Mouse (Mus musculus): ENCODE measurements around the gene Ankk1.

Gene Ankk1

DNA sequence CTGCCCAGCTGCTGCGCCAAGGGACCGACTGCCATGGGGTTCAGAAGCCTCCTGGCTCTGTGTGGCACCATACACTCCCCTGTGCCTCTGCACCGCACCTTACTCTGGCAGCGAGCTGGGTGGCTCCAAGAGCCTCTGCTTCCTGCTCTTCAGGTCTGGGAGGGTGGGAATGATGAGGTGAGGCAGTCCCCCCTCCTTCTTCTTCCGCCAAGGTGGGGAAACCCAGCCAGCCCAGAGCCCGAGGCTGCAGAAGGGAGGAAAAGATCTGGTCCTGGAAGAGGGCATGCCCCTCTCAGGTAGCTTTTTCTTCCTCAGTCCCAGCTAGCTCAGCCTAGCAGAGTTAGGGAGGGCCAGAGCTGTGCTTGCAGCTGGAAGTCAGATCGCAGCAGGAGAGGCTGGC is at the start of gene Ankk1:
Ankk1 (minus strand) TSS at position 101 of the 400 bp plus-strand sequence.
- DNase-seq (ENCODE audit: low spot score in 2 of 2) = no peak

DNA sequence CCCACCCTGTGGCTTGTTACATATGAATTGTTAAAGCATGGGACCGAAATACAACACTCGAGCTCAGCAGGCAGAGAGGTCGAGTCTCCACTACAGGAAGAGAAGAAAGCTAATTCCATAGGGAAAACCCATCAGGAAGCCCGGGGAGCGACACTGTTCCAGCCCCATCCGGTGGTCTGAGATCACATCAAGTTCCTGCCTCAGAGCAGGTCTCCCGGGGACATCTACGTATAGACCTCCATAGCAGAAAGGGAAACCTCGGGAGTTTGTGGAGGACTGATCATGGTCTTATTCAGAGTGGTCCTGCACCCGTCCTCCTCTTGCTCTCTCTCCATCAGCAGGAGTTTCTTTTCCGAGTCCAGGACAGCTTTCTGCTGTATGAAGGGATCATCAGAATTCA is 45.3 kb upstream of the Ankk1 start:
- DNase-seq (ENCODE audit: low spot score in 2 of 2) = no peak

GRCm38 (mm10) chr9:49470946-49471345 is 44.1 kb upstream of the Ankk1 start:
- DNase-seq (ENCODE audit: low spot score in 2 of 2) = no peak

DNA sequence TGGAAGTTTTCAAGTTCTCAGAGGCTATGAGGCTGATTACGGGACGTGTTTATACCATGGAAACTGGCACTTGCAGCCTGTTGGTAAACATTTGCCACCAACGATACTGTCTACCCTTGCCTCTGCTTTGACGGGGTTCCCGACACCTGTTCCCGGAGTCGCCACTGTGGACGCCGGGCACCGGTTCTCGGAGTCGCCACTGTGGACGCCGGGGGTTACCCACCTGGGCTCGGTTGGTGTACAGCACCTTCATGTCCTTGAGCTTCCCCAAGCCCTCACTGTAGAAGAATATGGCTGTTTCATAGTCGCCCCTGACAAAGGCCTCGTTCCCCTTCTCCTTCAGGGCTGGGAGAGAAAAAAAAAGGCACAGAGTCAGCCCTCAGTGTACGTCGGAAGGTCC is 43.2 kb upstream of the Ankk1 start:
- no peak for DNase-seq (ENCODE audit: low spot score in 2 of 2)

- no peak for DNase-seq (ENCODE audit: low spot score in 2 of 2)
Measured at GRCm38 (mm10) chr9:49456136-49456535, 29.3 kb upstream of the Ankk1 start.

DNA sequence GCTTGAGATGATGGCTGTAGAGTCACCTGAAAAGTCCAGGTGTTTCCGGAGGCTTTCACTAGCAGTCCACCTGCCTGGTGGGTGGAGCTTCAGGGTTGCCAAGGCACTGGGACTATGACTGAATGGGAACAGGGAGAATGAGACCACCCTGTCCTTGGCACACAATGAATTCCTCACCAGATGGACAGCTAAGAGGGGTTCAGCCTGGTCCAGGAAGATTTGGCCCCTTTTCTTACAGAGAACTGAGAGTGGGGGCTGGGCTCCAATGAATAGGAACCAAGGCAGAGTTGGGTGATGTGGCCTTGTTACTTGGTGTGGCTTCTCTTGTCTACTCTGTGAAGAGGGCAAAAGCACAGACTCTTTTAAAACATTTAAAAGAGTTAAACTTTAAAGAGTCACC is 25.6 kb upstream of the Ankk1 start:
- DNase-seq (ENCODE audit: low spot score in 2 of 2) = no peak

DNA sequence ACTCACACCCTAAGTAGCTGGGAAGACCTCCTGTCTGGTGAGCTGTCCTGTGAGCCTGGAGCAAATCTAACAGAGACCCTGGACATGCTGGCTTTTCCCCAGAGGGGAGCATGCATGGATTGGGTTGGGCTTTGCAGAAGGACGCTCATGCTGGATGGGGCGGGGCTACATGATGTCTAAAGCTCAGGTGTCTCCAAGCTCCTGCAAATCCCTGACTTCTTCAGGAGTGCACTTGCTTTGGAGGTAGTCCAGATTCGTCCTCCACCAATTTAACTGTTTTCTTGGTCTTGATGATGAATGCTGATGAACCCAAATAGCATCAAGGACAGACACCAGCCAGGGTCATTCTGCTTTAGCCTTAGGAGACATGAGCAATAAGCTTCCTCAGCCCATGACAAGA is 23.7 kb upstream of the Ankk1 start:
- DNase-seq (ENCODE audit: low spot score in 2 of 2) = no peak

DNA sequence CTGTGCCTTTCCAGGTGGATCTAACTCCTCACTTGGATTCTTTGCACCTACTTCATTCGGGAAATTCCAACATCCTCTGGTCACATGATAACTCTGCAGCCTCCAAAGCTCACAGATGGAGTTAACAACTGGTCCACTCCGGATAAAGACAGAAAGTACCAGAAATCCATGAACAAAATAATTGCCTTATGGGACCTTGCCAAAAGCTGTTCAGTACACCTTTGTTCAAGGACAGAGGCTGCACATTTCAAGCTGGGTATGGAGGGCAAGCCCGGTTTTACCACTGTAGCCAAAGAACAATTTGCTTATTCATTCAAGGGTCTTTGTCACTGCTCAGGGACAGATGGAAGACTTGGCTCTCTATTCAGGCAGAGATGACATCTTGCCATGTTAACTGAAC is 15.8 kb upstream of the Ankk1 start:
- no peak for DNase-seq (ENCODE audit: low spot score in 2 of 2)

DNA sequence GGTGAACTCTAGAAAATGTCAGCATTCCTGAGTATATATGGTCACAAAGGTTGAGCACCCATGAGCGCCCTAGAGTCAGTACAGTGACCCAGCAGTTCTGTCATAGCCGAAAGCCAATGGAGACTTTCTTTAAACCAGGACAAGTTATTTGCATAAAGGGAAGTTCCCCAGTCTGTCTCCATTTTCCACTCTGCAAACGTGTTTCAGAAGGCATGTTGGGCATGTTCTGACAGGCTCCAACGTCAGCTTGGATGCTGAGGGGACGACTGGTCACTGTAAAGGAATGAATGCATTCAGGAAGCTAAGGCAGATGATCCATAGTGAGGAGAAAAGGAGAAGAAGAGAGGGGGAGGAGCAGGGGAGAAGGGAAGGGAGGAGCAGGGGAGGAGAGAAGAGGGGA is 657 bp upstream of the Ankk1 start:
- DNase-seq (ENCODE audit: low spot score in 2 of 2) = no peak

GRCm38 (mm10) chr9:49425585-49425984 is 1.2 kb downstream of the Ankk1 start:
- no peak for DNase-seq (ENCODE audit: low spot score in 2 of 2)

- DNase-seq (ENCODE audit: low spot score in 2 of 2) = no peak
Measured at GRCm38 (mm10) chr9:49423866-49424265, 3.0 kb downstream of the Ankk1 start.

DNA sequence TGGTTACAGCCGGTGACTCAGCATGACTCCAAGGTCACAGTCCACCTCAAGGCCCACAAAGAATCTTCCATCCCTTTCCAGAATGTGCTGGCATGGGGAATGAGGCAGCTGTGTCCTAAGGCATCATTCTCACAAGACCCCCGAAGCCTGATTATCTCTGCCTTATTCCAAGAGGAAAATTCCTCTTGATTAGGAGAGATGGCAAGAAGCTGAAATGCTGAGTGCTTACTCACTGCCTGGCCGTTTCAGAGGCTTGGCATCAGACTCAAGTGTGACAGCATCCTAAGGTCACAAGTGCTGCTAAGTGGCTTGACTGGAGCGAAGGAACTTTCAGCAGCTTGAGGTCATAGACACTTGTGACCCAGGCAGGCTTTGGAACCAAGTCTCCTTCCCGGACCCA is 16.2 kb downstream of the Ankk1 start:
- no peak for DNase-seq (ENCODE audit: low spot score in 2 of 2)

DNA sequence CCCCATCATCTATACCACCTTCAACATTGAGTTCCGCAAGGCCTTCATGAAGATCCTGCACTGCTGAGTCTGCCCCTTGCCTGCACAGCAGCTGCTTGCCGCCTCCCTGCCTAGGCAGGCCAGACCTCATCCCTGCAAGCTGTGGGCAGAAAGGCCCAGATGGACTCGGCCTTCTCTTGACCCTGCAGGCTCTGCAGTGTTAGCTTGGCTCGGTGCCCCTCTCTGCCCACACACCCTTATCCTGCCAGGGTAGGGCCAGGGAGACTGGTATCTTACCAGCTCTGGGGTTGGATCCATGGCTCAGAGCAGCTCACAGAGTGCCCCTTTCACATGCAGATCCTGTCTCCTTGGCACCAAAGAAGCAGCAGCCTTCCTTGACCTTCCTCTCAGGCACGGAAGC is 19.8 kb downstream of the Ankk1 start:
- no peak for DNase-seq (ENCODE audit: low spot score in 2 of 2)

GRCm38 (mm10) chr9:49403711-49404110 is 23.1 kb downstream of the Ankk1 start:
- no peak for DNase-seq (ENCODE audit: low spot score in 2 of 2)

DNA sequence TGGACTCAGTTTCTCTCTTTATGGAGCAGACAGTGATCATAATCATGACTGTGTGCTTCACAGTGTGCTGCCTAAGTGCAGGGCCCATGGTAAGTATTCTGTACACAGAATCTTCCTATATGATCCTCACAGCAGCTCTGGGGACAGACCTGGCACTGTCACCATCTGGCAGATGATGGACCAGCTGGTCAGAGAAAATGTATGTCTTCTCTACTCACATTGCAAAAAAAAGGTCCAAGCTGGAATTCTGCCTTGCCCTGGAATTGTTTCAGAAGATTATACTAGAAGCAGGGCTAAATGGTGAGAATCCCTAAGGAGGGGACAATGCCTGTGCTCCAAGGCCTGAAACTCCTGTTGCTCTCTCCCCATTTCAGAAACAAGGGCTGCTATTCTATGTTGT is 30.8 kb downstream of the Ankk1 start:
- DNase-seq (ENCODE audit: low spot score in 2 of 2) = no peak

DNA sequence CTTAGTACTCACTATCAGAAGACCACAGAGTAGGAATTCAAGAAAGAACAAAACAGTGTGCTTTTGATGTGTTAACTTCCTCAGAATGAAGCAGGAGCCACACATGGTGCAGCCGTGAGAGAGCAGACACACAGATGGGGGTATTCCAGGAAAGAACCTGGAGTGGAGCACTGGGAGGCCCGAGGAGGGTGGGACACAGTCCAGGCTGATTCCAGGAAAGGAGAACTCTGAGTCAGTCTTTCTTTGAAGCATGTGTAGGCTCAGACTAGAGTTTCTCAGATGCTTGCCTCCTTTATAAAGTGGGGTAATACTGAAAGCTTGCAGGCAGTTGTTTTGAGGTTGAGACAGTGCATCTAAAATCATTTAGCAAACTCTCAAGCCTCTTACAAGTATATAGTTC is 34.6 kb downstream of the Ankk1 start:
- no peak for DNase-seq (ENCODE audit: low spot score in 2 of 2)

GRCm38 (mm10) chr9:49386119-49386518 is 40.7 kb downstream of the Ankk1 start:
- DNase-seq (ENCODE audit: low spot score in 2 of 2) = no peak

GRCm38 (mm10) chr9:49385301-49385700 is 41.5 kb downstream of the Ankk1 start:
- no peak for DNase-seq (ENCODE audit: low spot score in 2 of 2)

- no peak for DNase-seq (ENCODE audit: low spot score in 2 of 2)
Measured at GRCm38 (mm10) chr9:49384855-49385254, 42.0 kb downstream of the Ankk1 start.

DNA sequence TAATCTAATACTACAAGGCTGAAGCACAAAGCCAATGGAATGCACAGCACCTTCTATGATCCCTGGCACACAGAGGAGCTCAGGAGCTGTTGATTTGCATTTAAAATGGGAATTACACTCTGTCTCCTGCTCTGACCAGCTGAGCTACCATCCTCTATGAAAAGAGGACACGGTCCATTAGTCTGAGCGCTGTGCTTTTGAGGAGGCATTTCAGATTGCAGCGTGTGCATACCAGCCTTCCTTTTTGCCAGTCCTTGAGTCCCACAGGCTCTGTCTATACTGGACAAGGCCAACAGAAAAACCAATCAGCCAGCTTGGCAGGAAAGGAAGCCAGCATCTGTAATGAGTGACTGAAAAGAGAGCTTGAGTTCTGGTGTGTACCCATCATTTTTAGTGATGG is 42.8 kb downstream of the Ankk1 start:
- DNase-seq (ENCODE audit: low spot score in 2 of 2) = no peak

DNA sequence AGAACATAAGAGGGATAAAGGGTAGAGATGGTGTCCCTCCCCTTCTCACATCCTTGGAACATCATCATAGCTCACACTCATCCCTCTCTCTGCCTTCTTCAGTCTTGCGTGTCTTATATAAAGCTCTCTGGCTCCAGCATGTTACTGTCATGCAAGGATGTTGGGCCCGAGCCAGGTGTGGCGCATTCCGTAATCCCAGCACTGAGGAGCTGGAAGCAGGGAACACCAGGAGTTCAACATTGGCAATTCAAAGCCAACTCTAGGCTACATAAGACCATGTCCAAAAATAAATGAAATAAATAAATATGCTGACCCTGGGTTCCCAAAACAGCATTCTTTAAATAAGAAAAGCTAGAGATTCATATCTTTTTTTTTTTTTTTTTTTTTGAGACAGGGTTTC is 46.9 kb downstream of the Ankk1 start:
- DNase-seq (ENCODE audit: low spot score in 2 of 2) = no peak

DNA sequence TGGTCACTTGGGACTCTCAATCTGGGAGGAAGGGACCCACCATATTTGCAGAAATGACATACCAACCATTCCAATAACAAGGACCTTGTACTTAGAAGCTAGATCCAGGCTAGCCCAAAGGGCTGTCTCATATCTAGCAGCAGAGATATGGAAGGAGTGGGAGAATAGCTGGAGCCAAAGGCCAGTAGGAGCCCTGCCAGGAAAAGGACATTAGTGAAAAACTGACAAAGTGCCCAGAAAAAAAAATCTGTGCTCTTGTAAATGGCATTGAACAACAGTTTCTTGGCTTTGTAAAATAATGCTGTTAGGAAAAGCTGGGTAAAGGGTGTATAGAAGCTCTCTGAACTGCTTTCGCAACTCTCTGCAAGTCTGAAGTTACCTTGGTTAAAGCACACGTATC is 52.9 kb downstream of the Ankk1 start:
- DNase-seq (ENCODE audit: low spot score in 2 of 2) = no peak

DNA sequence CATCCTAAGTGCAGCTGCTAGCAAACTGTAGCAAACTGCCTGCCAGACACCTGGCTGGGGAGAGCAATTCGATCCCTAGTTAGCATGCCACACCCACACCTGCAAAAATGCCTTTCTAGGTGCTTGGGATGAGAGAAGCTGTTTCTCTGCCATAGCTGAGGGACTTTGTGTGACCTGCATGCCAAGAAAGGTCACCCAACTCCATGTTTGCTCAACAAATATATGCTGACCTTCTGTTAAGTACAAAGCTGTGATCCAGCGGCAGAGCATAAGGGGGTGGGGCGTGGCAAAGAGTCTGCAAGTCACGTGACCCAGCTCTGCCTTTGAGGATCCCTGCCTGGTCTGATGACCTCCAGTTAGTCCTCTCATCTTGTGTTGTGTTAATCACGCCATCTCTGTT is 61.1 kb downstream of the Ankk1 start:
- DNase-seq (ENCODE audit: low spot score in 2 of 2) = no peak

Measured in frontal cortex, postnatal 25 days (tissue).